Mouse (Mus musculus) liver, embryonic 12.5 days (tissue): Measurements from ENCODE around the gene Emp3. TPM values are rescaled to one million over a fixed set of nuclear protein-coding genes. Genes with fewer than 3 reads are reported as not detected.
"Not testable (repeated sequence)": the region's sequence is repeated elsewhere in the genome, so short reads cannot be mapped to it uniquely, and the experiment has no call there.

Source experiments
- ATAC-seq: fragments of 200-750 bp; cut with Nextera tagmentation; 2 replicates; pipeline ENCODE4 v1.8.0; 2017; ENCODE audit warnings: moderate number of reproducible peaks, mild to moderate bottlenecking, moderate library complexity
- H3K27ac ChIP-seq: fragments of 300-500 bp; sonication (generic); 2 replicates; pipeline ENCODE4 v1.5.1; 2016; ENCODE audit warnings: mild to moderate bottlenecking
- H3K27me3 ChIP-seq: fragments of 300-500 bp; sonication (generic); replicated peaks from 2 replicates; pipeline ENCODE4 v1.6.1; 2016; ENCODE audit warnings: mild to moderate bottlenecking, moderate library complexity
- H3K36me3 ChIP-seq: fragments of 300-500 bp; sonication (generic); 2 replicates; pipeline ENCODE4 v1.6.1; 2016; ENCODE audit warnings: mild to moderate bottlenecking, moderate library complexity
- H3K4me1 ChIP-seq: fragments of 300-500 bp; sonication (generic); 2 replicates; pipeline ENCODE4 v1.6.1; 2016
- H3K4me2 ChIP-seq: fragments of 300-500 bp; sonication (generic); 2 replicates; pipeline ENCODE4 v1.6.1; 2016; ENCODE audit warnings: mild to moderate bottlenecking, moderate library complexity
- H3K4me3 ChIP-seq: fragments of 300-500 bp; sonication (generic); 2 replicates; pipeline ENCODE4 v1.5.1; 2016; ENCODE audit warnings: mild to moderate bottlenecking, moderate library complexity
- H3K9ac ChIP-seq: fragments of 300-500 bp; sonication (generic); 2 replicates; pipeline ENCODE4 v1.6.1; 2016; ENCODE audit warnings: mild to moderate bottlenecking, moderate library complexity
- H3K9me3 ChIP-seq: fragments of 300-500 bp; sonication (generic); replicated peaks from 2 replicates; pipeline ENCODE4 v1.6.1; 2016; ENCODE audit warnings: mild to moderate bottlenecking, moderate library complexity
- WGBS: fragments of 180-500 bp; shearing (Covaris S2); methylation state at CpG from one replicate; pipeline ENCODE4 v1.1.7; 2016; ENCODE audit not compliant: insufficient replicate concordance; 5-methylcytosine and 5-hydroxymethylcytosine counted together
- polyA plus RNA-seq: library from polyadenylated mRNA; unstranded; fragments of >200 nt; fragmentation: Nextera tagmentation; extraction: Ambion mirVana; gene quantifications from 2 replicates; pipeline ENCODE4 v1.2.1, GENCODE M21; 2016

The Emp3 gene
- polyA plus RNA-seq, 1 experiment from 2014 or later, result 68.2 TPM

GRCm38 (mm10) chr7:45880531-45880930 is 40.7 kb downstream of the Emp3 start:
- H3K9ac ChIP-seq, result no peak overlapping the region
- H3K4me1 ChIP-seq, result no peaks in the 10 kb centered on the region
- no peak overlapping the region for H3K27ac ChIP-seq
- H3K36me3 ChIP-seq, result peaks cover 97% of the 10 kb centered on the region
- H3K9me3 ChIP-seq, result no peaks in the 10 kb centered on the region
- no peaks in the 10 kb centered on the region for H3K27me3 ChIP-seq
- 85% methylated on average over 4 of the region's 4 CpGs for WGBS
- no peak for ATAC-seq
- H3K4me2 ChIP-seq, result no peak overlapping the region
- H3K4me3 ChIP-seq, result no peak overlapping the region

GRCm38 (mm10) chr7:45878278-45878677 is 42.9 kb downstream of the Emp3 start, which contains the start of gene Grin2d:
Gene Grin2d (minus strand): TSS chr7:45878378.
- H3K4me3 ChIP-seq, H3K27ac ChIP-seq, H3K9me3 ChIP-seq, H3K27me3 ChIP-seq, ATAC-seq, H3K9ac ChIP-seq, H3K4me2 ChIP-seq: not testable (repeated sequence)
- H3K36me3 ChIP-seq, result peaks cover 91% of the 10 kb centered on the region
- peaks cover 19% of the 10 kb centered on the region for H3K4me1 ChIP-seq
- 70% methylated on average over 1 of the region's 1 CpGs for WGBS

- Histone ChIP-seq H3K4me3 (no peak overlapping the region), H3K27me3 (peaks cover 5% of the 10 kb centered on the region), H3K36me3 (peaks cover 78% of the 10 kb centered on the region), H3K9ac (no peak overlapping the region), H3K27ac (no peak overlapping the region), H3K9me3 (no peaks in the 10 kb centered on the region), H3K4me1 (peaks cover 20% of the 10 kb centered on the region), H3K4me2 (no peak overlapping the region)
- no peak for ATAC-seq
- WGBS, result 90% methylated on average over 7 of the region's 7 CpGs
Measured at GRCm38 (mm10) chr7:45876895-45877294, 44.3 kb downstream of the Emp3 start.

GRCm38 (mm10) chr7:45873061-45873947 is 47.9 kb downstream of the Emp3 start:
- H3K9ac ChIP-seq, result peak overlapping the region; percentile 89
- H3K27ac ChIP-seq, result peak overlapping the region; percentile 87
- H3K4me1 ChIP-seq, result peaks cover 35% of the 10 kb centered on the region
- H3K9me3 ChIP-seq, result no peaks in the 10 kb centered on the region
- peak overlapping the region; percentile 91 for H3K4me2 ChIP-seq
- H3K27me3 ChIP-seq, result peaks cover 41% of the 10 kb centered on the region
- peak; percentile 63 for ATAC-seq
- peaks cover 42% of the 10 kb centered on the region for H3K36me3 ChIP-seq
- peak overlapping the region; percentile 77 for H3K4me3 ChIP-seq
- 4% methylated on average over 28 of the region's 28 CpGs for WGBS

- peak within 1 kb of the TSS; percentile 77 for H3K4me3 ChIP-seq
- WGBS, result 0% methylated on average over 18 of the region's 18 CpGs
- H3K9ac ChIP-seq, result peak within 1 kb of the TSS; percentile 89
- H3K36me3 ChIP-seq, result peaks cover 38% of the 10 kb centered on the region
- no peaks in the 10 kb centered on the region for H3K9me3 ChIP-seq
- H3K4me1 ChIP-seq, result peaks cover 42% of the 10 kb centered on the region
- H3K27me3 ChIP-seq, result peaks cover 47% of the 10 kb centered on the region
- H3K4me2 ChIP-seq, result peak within 1 kb of the TSS; percentile 91
- peak; percentile 80 for ATAC-seq
- H3K27ac ChIP-seq, result peak within 1 kb of the TSS; percentile 87
Measured at GRCm38 (mm10) chr7:45872624-45873023, 48.6 kb downstream of the Emp3 start, which contains the start of gene Kdelr1. Gene Kdelr1 (plus strand): TSS chr7:45872772.

GRCm38 (mm10) chr7:45870282-45871058 is 50.7 kb downstream of the Emp3 start:
- Histone ChIP-seq H3K9ac (0 out of 2 replicates have a peak overlapping the region, but pooled peaks have one; percentile 20), H3K4me1 (peaks cover 60% of the 10 kb centered on the region), H3K4me3 (peak overlapping the region; percentile 25), H3K27me3 (peaks cover 69% of the 10 kb centered on the region), H3K36me3 (peaks cover 16% of the 10 kb centered on the region), H3K9me3 (no peaks in the 10 kb centered on the region), H3K27ac (no peak overlapping the region), H3K4me2 (peak overlapping the region; percentile 38)
- no peak for ATAC-seq
- WGBS, result 4% methylated on average over 30 of the region's 30 CpGs

- Histone ChIP-seq H3K4me1 (peaks cover 57% of the 10 kb centered on the region), H3K27me3 (peaks cover 73% of the 10 kb centered on the region), H3K9me3 (no peaks in the 10 kb centered on the region), H3K9ac (no peak overlapping the region), H3K27ac (no peak overlapping the region), H3K4me3 (0 out of 2 replicates have a peak overlapping the region, but pooled peaks have one; percentile 4), H3K4me2 (peak overlapping the region; percentile 38; the same call in 1 of the 2 replicates), H3K36me3 (peaks cover 9% of the 10 kb centered on the region)
- no peak for ATAC-seq
- WGBS, result 5% methylated on average over 14 of the region's 14 CpGs
Measured at GRCm38 (mm10) chr7:45869787-45870186, 51.4 kb downstream of the Emp3 start.

GRCm38 (mm10) chr7:45869107-45869670 is 52.0 kb downstream of the Emp3 start:
- Histone ChIP-seq H3K27me3 (peaks cover 79% of the 10 kb centered on the region), H3K4me2 (0 out of 2 replicates have a peak overlapping the region, but pooled peaks have one; percentile 38)
- no peak for ATAC-seq

More at GRCm38 (mm10) chr7:45869107-45869670, 52.0 kb downstream of the Emp3 start:
- Histone ChIP-seq H3K9ac (no peak overlapping the region), H3K4me1 (peaks cover 55% of the 10 kb centered on the region), H3K36me3 (peaks cover 3% of the 10 kb centered on the region), H3K4me3 (no peak overlapping the region), H3K9me3 (no peaks in the 10 kb centered on the region), H3K27ac (no peak overlapping the region)
- WGBS, result 27% methylated on average over 8 of the region's 8 CpGs

Other genes starting within 250 kb of the Emp3 start
- not detected in 2 replicates for gene Ntn5, start 237.4 kb downstream of the Emp3 start, polyA plus RNA-seq
- 0.11 and 0.18 TPM in 2 replicates for gene Sec1, start 227.0 kb downstream of the Emp3 start, polyA plus RNA-seq
- 0.93 and 1.0 TPM in 2 replicates for gene Car11, start 221.6 kb downstream of the Emp3 start, polyA plus RNA-seq
- gene Dbp, start 216.3 kb downstream of the Emp3 start, polyA plus RNA-seq, result 1.1 and 1.8 TPM in 2 replicates
- 892 and 939 TPM in 2 replicates for gene Rpl18, start 205.9 kb downstream of the Emp3 start, polyA plus RNA-seq
- gene Sphk2, start 203.4 kb downstream of the Emp3 start, polyA plus RNA-seq, result 14.8 and 16.1 TPM in 2 replicates
- gene Fam83e, start 200.2 kb downstream of the Emp3 start, polyA plus RNA-seq, result 0.67 and 0.81 TPM in 2 replicates
- gene Spaca4, start 195.6 kb downstream of the Emp3 start, polyA plus RNA-seq, result not detected in 2 replicates
- 0.10 and 0.32 TPM in 2 replicates for gene Lmtk3, start 137.7 kb downstream of the Emp3 start, polyA plus RNA-seq
- gene Sult2b1, start 136.7 kb downstream of the Emp3 start, polyA plus RNA-seq, result 0.77 and 0.81 TPM in 2 replicates
- gene Cyth2, start 106.8 kb downstream of the Emp3 start, polyA plus RNA-seq, result 47.1 and 54.2 TPM in 2 replicates
- 0.27 and 0.50 TPM in 2 replicates for gene Kcnj14, start 96.6 kb downstream of the Emp3 start, polyA plus RNA-seq
- 61.4 and 67.0 TPM in 2 replicates for gene Grwd1, start 90.5 kb downstream of the Emp3 start, polyA plus RNA-seq
- 24.2 and 25.6 TPM in 2 replicates for gene Kdelr1, start 48.6 kb downstream of the Emp3 start, polyA plus RNA-seq
- gene Grin2d, start 43.0 kb downstream of the Emp3 start, polyA plus RNA-seq, result 0.17 and 0.24 TPM in 2 replicates
- gene Syngr4, start 24.7 kb downstream of the Emp3 start, polyA plus RNA-seq, result 0.68 and 0.94 TPM in 2 replicates
- gene Tmem143, start 24.5 kb downstream of the Emp3 start, polyA plus RNA-seq, result 3.8 and 3.9 TPM in 2 replicates
- 1.6 and 2.0 TPM in 2 replicates for gene Ccdc114, start 2.7 kb upstream of the Emp3 start, polyA plus RNA-seq
- gene Abcc6, start 108.9 kb upstream of the Emp3 start, polyA plus RNA-seq, result 4.9 and 5.3 TPM in 2 replicates
- 48.0 and 52.5 TPM in 2 replicates for gene Nomo1, start 112.3 kb upstream of the Emp3 start, polyA plus RNA-seq
- gene Kcnj11, start 179.4 kb upstream of the Emp3 start, polyA plus RNA-seq, result not detected in 2 replicates